Mouse (Mus musculus): ENCODE results near the gene Bicral.

The Bicral gene

GRCm38 (mm10) chr17:46840304-46841010 lies 17.8 kb downstream of the Bicral start:
- no peak for DNase-seq

GRCm38 (mm10) chr17:46838396-46838920 lies 19.8 kb downstream of the Bicral start:
- no peak for DNase-seq

GRCm38 (mm10) chr17:46837897-46838296 lies 20.4 kb downstream of the Bicral start:
- no peak for DNase-seq

GRCm38 (mm10) chr17:46835093-46835715 lies 23.1 kb downstream of the Bicral start:
- DNase-seq: peak; percentile 63

- no peak for DNase-seq
Measured at GRCm38 (mm10) chr17:46832981-46833305, 25.3 kb downstream of the Bicral start.

- peak; percentile 78 for DNase-seq
Measured at GRCm38 (mm10) chr17:46832101-46832980, 25.9 kb downstream of the Bicral start.

GRCm38 (mm10) chr17:46829856-46830535 lies 28.3 kb downstream of the Bicral start:
- no peak for DNase-seq

GRCm38 (mm10) chr17:46828935-46829334 lies 29.3 kb downstream of the Bicral start:
- no peak for DNase-seq

GRCm38 (mm10) chr17:46823091-46823490 lies 35.2 kb downstream of the Bicral start:
- no peak for DNase-seq

GRCm38 (mm10) chr17:46820628-46821027 lies 37.7 kb downstream of the Bicral start:
- DNase-seq: no peak

GRCm38 (mm10) chr17:46817734-46818158 lies 40.5 kb downstream of the Bicral start:
- DNase-seq: no peak

GRCm38 (mm10) chr17:46816306-46816705 lies 42.0 kb downstream of the Bicral start:
- DNase-seq: no peak

GRCm38 (mm10) chr17:46814497-46814896 lies 43.8 kb downstream of the Bicral start:
- DNase-seq: no peak

GRCm38 (mm10) chr17:46813637-46814036 lies 44.6 kb downstream of the Bicral start:
- no peak for DNase-seq

- no peak for DNase-seq
Measured at GRCm38 (mm10) chr17:46812442-46812841, 45.8 kb downstream of the Bicral start.

GRCm38 (mm10) chr17:46810672-46811071 lies 47.6 kb downstream of the Bicral start:
- no peak for DNase-seq

GRCm38 (mm10) chr17:46809131-46809830 lies 49.0 kb downstream of the Bicral start:
- no peak for DNase-seq

- no peak for DNase-seq
Measured at GRCm38 (mm10) chr17:46808376-46808775, 49.9 kb downstream of the Bicral start.

GRCm38 (mm10) chr17:46801761-46802160 lies 56.5 kb downstream of the Bicral start:
- no peak for DNase-seq

- DNase-seq: no peak
Measured at GRCm38 (mm10) chr17:46799680-46800079, 58.6 kb downstream of the Bicral start.

- DNase-seq: no peak
Measured at GRCm38 (mm10) chr17:46797386-46797785, 60.9 kb downstream of the Bicral start.

GRCm38 (mm10) chr17:46796743-46797142 lies 61.5 kb downstream of the Bicral start:
- DNase-seq: no peak
